Mouse (Mus musculus): ENCODE results near the gene 5730522E02Rik.

DNA sequence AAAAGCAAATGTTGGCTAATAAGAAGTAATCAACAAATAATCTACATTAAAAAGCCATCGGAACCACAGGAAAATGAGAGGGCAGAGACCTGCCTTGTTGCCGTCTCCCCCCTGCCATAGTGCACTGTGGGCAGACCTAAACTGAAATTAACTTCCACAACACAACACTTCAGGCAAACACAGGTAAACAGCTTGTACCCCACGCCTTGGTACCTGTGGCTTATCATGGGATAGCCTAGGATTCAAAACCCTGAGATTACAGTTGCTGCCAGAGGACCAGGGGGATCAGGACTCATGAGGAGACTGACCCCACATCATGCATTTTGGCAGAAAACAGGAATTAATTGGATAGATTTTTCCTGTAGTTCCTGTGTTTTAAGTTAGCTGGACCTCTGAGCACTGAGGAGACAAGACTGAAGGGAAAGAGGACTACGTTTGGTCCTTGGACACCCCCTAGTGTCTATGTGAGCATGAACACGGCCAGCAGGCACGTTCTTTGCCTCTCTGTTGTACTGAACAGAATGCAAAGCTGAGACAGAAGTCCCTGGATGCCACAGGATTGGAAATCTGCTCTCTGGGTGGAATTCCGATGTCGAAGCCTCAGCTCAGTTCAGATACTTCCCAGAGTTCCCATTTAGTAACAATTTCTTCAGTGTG lies 136.8 kb downstream of the 5730522E02Rik start:
- TF ChIP-seq E2F4 (IDR thresholded peaks at IDR 0.05; ENCODE audit: insufficient read depth) (no peak), MAX (IDR thresholded peaks at IDR 0.05; ENCODE audit: low read depth) (no peak), MYOD1 (IDR thresholded peaks at IDR 0.05; ENCODE audit: control insufficient read depth in 1 of 3, insufficient read length in 2 of 3, low read depth in 2 of 3) (no peak), POLR2A (IDR thresholded peaks at IDR 0.05; ENCODE audit: insufficient read length, low read depth) (no peak), USF1 (IDR thresholded peaks at IDR 0.05; ENCODE audit: low read depth) (no peak), CEBPB (IDR thresholded peaks at IDR 0.05; ENCODE audit: insufficient read depth, poor library complexity, severe bottlenecking) (no peak), POLR2AphosphoS2 (IDR thresholded peaks at IDR 0.05; ENCODE audit: insufficient read length, low read depth) (no peak), TCF3 (IDR thresholded peaks at IDR 0.05; ENCODE audit: insufficient read length, low read depth) (no peak), SRF (IDR thresholded peaks at IDR 0.05; ENCODE audit: control insufficient read depth, insufficient read length, low read depth) (no peak), TCF12 (IDR thresholded peaks at IDR 0.05; ENCODE audit: insufficient read depth, poor library complexity, severe bottlenecking) (no peak)

All from myocyte (in vitro differentiated cells).